8 mouse cellular contexts compared by ENCODE assay signal in genomic region chr3:107631523-107631958, GRCm38 (mm10). TPM values are rescaled to one million over a fixed set of nuclear protein-coding genes. Genes with fewer than 3 reads are reported as not detected.
DNase-seq lines count a peak whose midpoint lies in the region; ATAC-seq and TF ChIP-seq lines count a peak whose summit lies in the region.

Gene Strip1 (minus strand): TSS chr3:107631694.

- peaks cover 15% of the 10 kb centered on the region; the same call in 1 of the 2 replicates for H3K36me3 ChIP-seq in hindbrain, postnatal 0 days (ENCODE audit: insufficient read depth, low read length)

- intact Hi-C loops in gastrocnemius, adult 2 months (cut with DNase I) = no loop called here
- intact Hi-C loops in left cerebral cortex, adult 2 months (cut with DNase I) = loop anchor here (5.0 to 10.0 kb wide), 2 partner anchors 51 to 233 kb away; no protein-coding TSS in a partner anchor

- ATAC-seq in common myeloid progenitor, adult 5-6 weeks (replicated peaks; ENCODE audit: low read depth, poor library complexity, severe bottlenecking) = peak; percentile 95
- peak; percentile 97 for ATAC-seq in hindbrain, postnatal 0 days
- ATAC-seq in megakaryocyte, adult 5-6 weeks (ENCODE audit: poor library complexity, severe bottlenecking) = peak; percentile 97

- H3K27ac ChIP-seq in gastrocnemius, adult 2 months = peak within 1 kb of the TSS; percentile 93
- H3K27ac ChIP-seq in hindbrain, postnatal 0 days = peak within 1 kb of the TSS; percentile 98
- H3K27ac ChIP-seq in left cerebral cortex, adult 2 months = peak within 1 kb of the TSS; percentile 90

- DNase-seq in ZHBTc4 (ENCODE audit: low read depth, low spot score) = peak; percentile 98
- peak; percentile 95 for DNase-seq in gastrocnemius, adult 2 months
- peak; percentile 98 for DNase-seq in hindbrain, postnatal 0 days (ENCODE audit: low spot score)
- peak; percentile 89 to 92 for DNase-seq in left cerebral cortex, adult 2 months (ENCODE audit: extremely low spot score in 1 of 2, low spot score in 2 of 2)
- DNase-seq in right cerebral cortex, adult 2 months (ENCODE audit: low spot score in 2 of 2) = peak; percentile 93 to 95
- peak; percentile 94 for DNase-seq in urinary bladder, postnatal 14 days (ENCODE audit: low spot score)

- peak within 1 kb of the TSS; percentile 94 for H3K9ac ChIP-seq in hindbrain, postnatal 0 days (replicated peaks; ENCODE audit: low read length)

- peak within 1 kb of the TSS; percentile 99 for H3K4me3 ChIP-seq in gastrocnemius, adult 2 months
- peak within 1 kb of the TSS; percentile 76 for H3K4me3 ChIP-seq in hindbrain, postnatal 0 days (ENCODE audit: low read length)
- H3K4me3 ChIP-seq in left cerebral cortex, adult 2 months = peak within 1 kb of the TSS; percentile 99

- H3K27me3 ChIP-seq in hindbrain, postnatal 0 days (ENCODE audit: insufficient read depth, low read length) = no peaks in the 10 kb centered on the region

- no peaks in the 10 kb centered on the region for H3K9me3 ChIP-seq in hindbrain, postnatal 0 days (ENCODE audit: low read length)

- H3K4me1 ChIP-seq in hindbrain, postnatal 0 days (ENCODE audit: insufficient read depth, low read length) = no peaks in the 10 kb centered on the region

- no peak for TF ChIP-seq CTCF in gastrocnemius, adult 2 months (IDR thresholded peaks at IDR 0.05)
- TF ChIP-seq CTCF in hindbrain, postnatal 0 days (IDR thresholded peaks at IDR 0.05; ENCODE audit: low read depth) = no peak
- no peak for TF ChIP-seq CTCF in left cerebral cortex, adult 2 months (IDR thresholded peaks at IDR 0.05)

- H3K4me2 ChIP-seq in hindbrain, postnatal 0 days (ENCODE audit: low read depth, low read length) = peak within 1 kb of the TSS; percentile 80

- 2% methylated on average over 35 of the region's 35 CpGs for whole genome bisulfite sequencing in hindbrain, postnatal 0 days

RNA-seq across cellular contexts. Expression of gene Strip1, which starts in this region (rescaled TPM):
- 17.2 and 21.6 TPM in 2 replicates for total RNA-seq in common myeloid progenitor, adult 5-6 weeks (2017)
- 10 to 100 TPM; 16.6 to 20.4 TPM for total RNA-seq in gastrocnemius, adult 2 months (2021)
- total RNA-seq in hindbrain, postnatal 0 days (2014; rRNA removed) = 133 and 135 TPM in 2 replicates
- 98.2 and 98.7 TPM in 2 replicates for polyA plus RNA-seq in hindbrain, postnatal 0 days (2015; fragmentation: Nextera tagmentation; extraction: Ambion mirVana)
- 10 to 100 TPM; 65.9 to 69.0 TPM for total RNA-seq in left cerebral cortex, adult 2 months (2021)
- 19.4 and 20.5 TPM in 2 replicates for total RNA-seq in megakaryocyte, adult 5-6 weeks (2015)
- total RNA-seq in megakaryocyte, adult 5-6 weeks (2017) = 17.0 and 19.2 TPM in 2 replicates

Comparison
In these comparisons a context has a peak if more than half of its experiments do, and no peak if none do; other contexts are left out.
1. Peak in every context shown above with its lines: DNase-seq, ATAC-seq, H3K4me3 ChIP-seq and H3K27ac ChIP-seq.